Mouse (Mus musculus) myocyte (in vitro differentiated cells): Measurements from ENCODE around the gene Tbc1d2.
"Not testable (repeated sequence)": the region's sequence is repeated elsewhere in the genome, so short reads cannot be mapped to it uniquely, and the experiment has no call there.

Experiments
- E2F4 ChIP-seq: IDR thresholded peaks from one replicate; pipeline ENCODE4 v1.6.1; 2011; ENCODE audit warnings: mild to moderate bottlenecking, control low read depth, moderate library complexity; ENCODE audit not compliant: insufficient read depth
- MAX ChIP-seq: IDR thresholded peaks from one replicate; pipeline ENCODE4 v1.6.1; 2011; ENCODE audit warnings: low read depth, mild to moderate bottlenecking, control low read depth
- MYOG ChIP-seq, 3 experiments: IDR thresholded peaks; one replicate each; pipeline ENCODE4 v1.6.1; 2011; ENCODE audit warnings: control low read depth in 2 of 3, low read depth in 2 of 3, mild to moderate bottlenecking in 2 of 3; ENCODE audit not compliant: insufficient read length in 2 of 3, control insufficient read depth in 1 of 3, insufficient read depth in 1 of 3
- POLR2A ChIP-seq: IDR thresholded peaks from one replicate; pipeline ENCODE4 v1.6.1; 2011; ENCODE audit warnings: low read depth, mild to moderate bottlenecking, control low read depth, moderate library complexity; ENCODE audit not compliant: insufficient read length
- POLR2AphosphoS2 ChIP-seq: IDR thresholded peaks from one replicate; pipeline ENCODE4 v1.6.1; 2011; ENCODE audit warnings: low read depth, control low read depth; ENCODE audit not compliant: insufficient read length

GRCm38 (mm10) chr4:46580799-46581243, 69.2 kb downstream of the Tbc1d2 start:
- not testable (repeated sequence) for TF ChIP-seq E2F4; MAX; POLR2A; POLR2AphosphoS2; MYOG (IDR thresholded peaks at IDR 0.05; ENCODE audit: control insufficient read depth in 1 of 3, insufficient read depth in 1 of 3, insufficient read length in 2 of 3, low read depth in 2 of 3)
